Mouse (Mus musculus): Measurements from ENCODE around the gene Arhgap22.

DNA sequence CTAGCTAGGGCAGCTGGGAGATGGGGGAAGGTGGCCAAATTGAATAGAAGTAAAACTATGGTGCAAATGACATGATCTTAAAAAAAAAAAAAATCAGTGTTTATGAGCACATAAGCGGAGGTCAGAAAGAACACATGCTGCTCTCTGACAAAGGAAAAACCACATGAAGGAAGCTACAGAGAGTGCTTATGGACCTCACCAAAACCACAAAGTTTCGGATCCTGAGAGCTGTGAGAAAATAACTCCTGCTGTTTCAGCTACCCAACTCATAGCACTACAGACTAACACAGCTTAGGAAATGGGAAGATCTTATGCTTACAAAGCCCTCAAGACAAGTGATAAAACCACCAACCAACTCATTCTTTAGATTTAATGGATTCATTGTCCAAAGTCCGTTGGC is 186.2 kb downstream of the Arhgap22 start:
- TF ChIP-seq CHD2 (IDR thresholded peaks at IDR 0.05; ENCODE audit: low read depth, low read length) (no peak), MAFK (IDR thresholded peaks at IDR 0.05; ENCODE audit: insufficient read depth, low read depth, low read length) (no peak), ZNF384 (IDR thresholded peaks at IDR 0.05; ENCODE audit: low read depth, low read length) (no peak), HCFC1 (IDR thresholded peaks at IDR 0.05; ENCODE audit: borderline replicate concordance, insufficient read depth, low read length) (no peak), ZC3H11A (IDR thresholded peaks at IDR 0.05; ENCODE audit: borderline replicate concordance, low read depth, low read length) (no peak)
